Mouse (Mus musculus) embryonic facial prominence, embryonic 10.5 days (tissue): ENCODE measurements at regions not wholly inside any gene's neighbourhood (a gene's known extent, or its start where the extent isn't known, plus 50 kb on each side); places are given as distances from the start of the nearest gene placed in this dataset.

Experiments
- DNase-seq: peaks from one replicate; pipeline ENCODE4 v3.0.0-alpha.2; 2017; ENCODE audit warnings: low spot score
- H3K27ac ChIP-seq: fragments of 300-500 bp; sonication (generic); replicated peaks from 2 replicates; pipeline ENCODE4 v1.5.1; 2016; ENCODE audit warnings: mild to moderate bottlenecking
- H3K27me3 ChIP-seq: fragments of 300-500 bp; sonication (generic); replicated peaks from 2 replicates; pipeline ENCODE4 v1.6.1; 2016; ENCODE audit warnings: low read depth, mild to moderate bottlenecking; ENCODE audit not compliant: poor library complexity, severe bottlenecking
- H3K36me3 ChIP-seq: fragments of 300-500 bp; sonication (generic); replicated peaks from 2 replicates; pipeline ENCODE4 v1.6.1; 2016; ENCODE audit warnings: mild to moderate bottlenecking, moderate library complexity
- H3K4me1 ChIP-seq: fragments of 300-500 bp; sonication (generic); 2 replicates; pipeline ENCODE4 v1.6.1; 2016
- H3K4me3 ChIP-seq: fragments of 300-500 bp; sonication (generic); 2 replicates; pipeline ENCODE4 v1.5.1; 2016; ENCODE audit warnings: mild to moderate bottlenecking, moderate library complexity
- H3K9me3 ChIP-seq: fragments of 300-500 bp; sonication (generic); 2 replicates; pipeline ENCODE4 v1.6.1; 2016; ENCODE audit warnings: mild to moderate bottlenecking
- WGBS: fragments of 180-500 bp; shearing (Covaris S2); methylation state at CpG from one replicate; pipeline ENCODE4 v1.1.7; 2016; 5-methylcytosine and 5-hydroxymethylcytosine counted together

GRCm38 (mm10) chr6:141129596-141129995 is 119.5 kb upstream of the Pde3a start:
- H3K9me3 ChIP-seq = no peaks in the 10 kb centered on the region

GRCm38 (mm10) chr6:141134176-141134575 is 114.9 kb upstream of the Pde3a start:
- H3K9me3 ChIP-seq = no peaks in the 10 kb centered on the region
- no peaks in the 10 kb centered on the region for H3K36me3 ChIP-seq
- no peaks in the 10 kb centered on the region for H3K27me3 ChIP-seq
- no peak for DNase-seq
- H3K4me1 ChIP-seq = 0 out of 2 replicates have a peak, but pooled peaks cover 2% of the 10 kb centered on the region
- H3K4me3 ChIP-seq = no peak overlapping the region
- H3K27ac ChIP-seq = no peak overlapping the region
- 76% methylated on average over 6 of the region's 6 CpGs for WGBS

More at GRCm38 (mm10) chr6:141129596-141129995, 119.5 kb upstream of the Pde3a start:
- H3K4me1 ChIP-seq = no peaks in the 10 kb centered on the region
- DNase-seq = no peak
- 66% methylated on average over 1 of the region's 1 CpGs for WGBS
- no peak overlapping the region for H3K4me3 ChIP-seq
- H3K27me3 ChIP-seq = no peaks in the 10 kb centered on the region
- H3K27ac ChIP-seq = no peak overlapping the region
- no peaks in the 10 kb centered on the region for H3K36me3 ChIP-seq

GRCm38 (mm10) chr6:141136664-141137375 is 112.2 kb upstream of the Pde3a start:
- 74% methylated on average over 12 of the region's 12 CpGs for WGBS
- no peak overlapping the region for H3K4me3 ChIP-seq
- no peak overlapping the region for H3K27ac ChIP-seq

GRCm38 (mm10) chr6:141141016-141141415 is 108.1 kb upstream of the Pde3a start:
- no peak for DNase-seq
- Histone ChIP-seq H3K27me3 (no peaks in the 10 kb centered on the region), H3K4me3 (no peak overlapping the region), H3K36me3 (no peaks in the 10 kb centered on the region), H3K27ac (no peak overlapping the region), H3K4me1 (0 out of 2 replicates have a peak, but pooled peaks cover 2% of the 10 kb centered on the region), H3K9me3 (no peaks in the 10 kb centered on the region)
- 95% methylated on average over 22 of the region's 22 CpGs for WGBS

More at GRCm38 (mm10) chr6:141136664-141137375, 112.2 kb upstream of the Pde3a start:
- Histone ChIP-seq H3K9me3 (no peaks in the 10 kb centered on the region), H3K36me3 (no peaks in the 10 kb centered on the region), H3K27me3 (no peaks in the 10 kb centered on the region), H3K4me1 (0 out of 2 replicates have a peak, but pooled peaks cover 2% of the 10 kb centered on the region)
- no peak for DNase-seq

GRCm38 (mm10) chr6:141148417-141149169 is 100.5 kb upstream of the Pde3a start:
- 72% methylated on average over 5 of the region's 5 CpGs for WGBS
- Histone ChIP-seq H3K9me3 (no peaks in the 10 kb centered on the region), H3K4me3 (no peak overlapping the region), H3K27me3 (no peaks in the 10 kb centered on the region), H3K36me3 (no peaks in the 10 kb centered on the region), H3K4me1 (no peaks in the 10 kb centered on the region), H3K27ac (no peak overlapping the region)
- no peak for DNase-seq

GRCm38 (mm10) chr6:141149170-141149917 is 99.7 kb upstream of the Pde3a start:
- no peaks in the 10 kb centered on the region for H3K27me3 ChIP-seq
- no peak for DNase-seq
- 89% methylated on average over 12 of the region's 12 CpGs for WGBS
- no peaks in the 10 kb centered on the region for H3K9me3 ChIP-seq
- H3K4me1 ChIP-seq = no peaks in the 10 kb centered on the region
- no peak overlapping the region for H3K27ac ChIP-seq
- no peaks in the 10 kb centered on the region for H3K36me3 ChIP-seq
- H3K4me3 ChIP-seq = no peak overlapping the region

- no peak overlapping the region for H3K27ac ChIP-seq
- H3K9me3 ChIP-seq = peaks cover 5% of the 10 kb centered on the region; the same call in 1 of the 2 replicates
- DNase-seq = no peak
- no peaks in the 10 kb centered on the region for H3K36me3 ChIP-seq
- WGBS = 79% methylated on average over 5 of the region's 5 CpGs
- no peaks in the 10 kb centered on the region for H3K4me1 ChIP-seq
- no peaks in the 10 kb centered on the region for H3K27me3 ChIP-seq
- H3K4me3 ChIP-seq = no peak overlapping the region
Measured at GRCm38 (mm10) chr6:141159326-141159725, 89.7 kb upstream of the Pde3a start.

- H3K4me1 ChIP-seq = no peaks in the 10 kb centered on the region
- H3K9me3 ChIP-seq = no peaks in the 10 kb centered on the region
- H3K27ac ChIP-seq = no peak overlapping the region
- 79% methylated on average over 3 of the region's 3 CpGs for WGBS
- DNase-seq = no peak
- H3K4me3 ChIP-seq = no peak overlapping the region
- H3K27me3 ChIP-seq = no peaks in the 10 kb centered on the region
- no peaks in the 10 kb centered on the region for H3K36me3 ChIP-seq
Measured at GRCm38 (mm10) chr6:141161626-141162233, 87.3 kb upstream of the Pde3a start.

- H3K27me3 ChIP-seq = no peaks in the 10 kb centered on the region
- no peaks in the 10 kb centered on the region for H3K9me3 ChIP-seq
- no peaks in the 10 kb centered on the region for H3K36me3 ChIP-seq
- no peak for DNase-seq
- no peak overlapping the region for H3K27ac ChIP-seq
- H3K4me1 ChIP-seq = no peaks in the 10 kb centered on the region
- WGBS = 80% methylated on average over 3 of the region's 3 CpGs
- no peak overlapping the region for H3K4me3 ChIP-seq
Measured at GRCm38 (mm10) chr6:141167270-141167669, 81.8 kb upstream of the Pde3a start.

- Histone ChIP-seq H3K27me3 (no peaks in the 10 kb centered on the region), H3K9me3 (no peaks in the 10 kb centered on the region), H3K4me1 (no peaks in the 10 kb centered on the region), H3K36me3 (no peaks in the 10 kb centered on the region), H3K27ac (no peak overlapping the region), H3K4me3 (no peak overlapping the region)
- 80% methylated on average over 3 of the region's 3 CpGs for WGBS
- DNase-seq = no peak
Measured at GRCm38 (mm10) chr6:141168356-141168755, 80.7 kb upstream of the Pde3a start.

GRCm38 (mm10) chr6:141183782-141184181 is 65.3 kb upstream of the Pde3a start:
- WGBS = 69% methylated on average over 1 of the region's 1 CpGs
- H3K27me3 ChIP-seq = no peaks in the 10 kb centered on the region
- H3K9me3 ChIP-seq = no peaks in the 10 kb centered on the region
- no peak overlapping the region for H3K27ac ChIP-seq
- no peaks in the 10 kb centered on the region for H3K36me3 ChIP-seq
- no peak overlapping the region for H3K4me3 ChIP-seq
- H3K4me1 ChIP-seq = no peaks in the 10 kb centered on the region
- DNase-seq = no peak

- no peak for DNase-seq
- no peaks in the 10 kb centered on the region for H3K4me1 ChIP-seq
- no peaks in the 10 kb centered on the region for H3K9me3 ChIP-seq
- no peak overlapping the region for H3K27ac ChIP-seq
- 76% methylated on average over 3 of the region's 3 CpGs for WGBS
- no peaks in the 10 kb centered on the region for H3K27me3 ChIP-seq
- no peak overlapping the region for H3K4me3 ChIP-seq
- no peaks in the 10 kb centered on the region for H3K36me3 ChIP-seq
Measured at GRCm38 (mm10) chr6:141188036-141188435, 61.0 kb upstream of the Pde3a start.
